Mouse (Mus musculus) heart, adult 2 months (tissue): ENCODE results near the gene Scn2b.

Experiments used
- CTCF ChIP-seq: fragments of 200-600 bp; IDR thresholded peaks from 2 replicates; pipeline ENCODE4 v1.8.1; 2022; ENCODE audit warnings: antibody characterized with exemption, mild to moderate bottlenecking, moderate library complexity
- POLR2A ChIP-seq: fragments of 200-500 bp; IDR thresholded peaks from 2 replicates; pipeline ENCODE4 v1.6.1; 2011; ENCODE audit warnings: mild to moderate bottlenecking, low read depth, low read length, control low read depth; ENCODE audit not compliant: insufficient read depth

DNA sequence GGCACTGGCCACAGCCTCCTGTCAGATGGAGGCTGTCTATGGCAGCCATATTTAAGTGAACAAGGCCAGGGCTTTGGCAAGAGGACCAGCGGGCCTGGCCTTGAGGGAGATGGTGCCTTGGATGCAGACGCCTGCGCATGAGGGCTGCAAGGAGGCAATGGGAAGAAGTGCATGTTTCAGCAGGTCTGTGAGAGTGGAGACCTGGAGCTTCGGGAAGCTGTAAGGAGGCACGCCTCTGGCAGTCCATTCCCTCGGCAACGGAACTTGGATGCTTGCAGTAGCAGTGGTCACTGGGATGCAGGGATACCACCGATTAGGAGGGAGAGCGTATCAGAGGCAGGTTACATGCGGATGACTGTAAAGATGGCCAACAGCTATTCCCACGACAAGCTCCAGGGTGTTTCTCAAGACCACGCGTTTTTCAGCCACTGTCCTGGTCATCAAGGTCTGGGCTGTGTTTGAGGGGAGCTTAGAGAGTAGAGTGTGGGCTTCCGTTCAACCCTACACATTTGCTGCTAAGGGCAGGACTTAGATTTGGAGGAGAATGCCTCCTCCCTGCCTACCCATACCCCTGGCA is 2.5 kb downstream of the Scn2b start:
- TF ChIP-seq CTCF (no peak), POLR2A (no peak)
